Mouse (Mus musculus) mature B cell (primary cell): ENCODE measurements around the gene Lactbl1.

Experiments used
- in situ Hi-C: fragments of 300-500 bp; cut with MboI; formaldehyde crosslinking; loops from 2 replicates; pipeline ENCODE4 v1.14.3; 2019

Lactbl1 gene

GRCm38 (mm10) chr4:136622388-136622787, at the start of gene Lactbl1:
TSS of gene Lactbl1 (plus strand) at chr4:136622621.
- in situ Hi-C loops = no loop called here

- in situ Hi-C loops = no loop called here
These were observed 40.5 kb upstream of the Lactbl1 start for GRCm38 (mm10) chr4:136581885-136582284.

GRCm38 (mm10) chr4:136587221-136587827, 35.1 kb upstream of the Lactbl1 start:
- in situ Hi-C loops = no loop called here

- in situ Hi-C loops = no loop called here
These were observed 34.4 kb upstream of the Lactbl1 start for GRCm38 (mm10) chr4:136588003-136588402.

- in situ Hi-C loops = no loop called here
These were observed 30.3 kb upstream of the Lactbl1 start for GRCm38 (mm10) chr4:136592111-136592510.

GRCm38 (mm10) chr4:136594006-136594405, 28.4 kb upstream of the Lactbl1 start:
- in situ Hi-C loops = no loop called here

GRCm38 (mm10) chr4:136595221-136595620, 27.2 kb upstream of the Lactbl1 start:
- in situ Hi-C loops = no loop called here

GRCm38 (mm10) chr4:136598268-136598876, 24.0 kb upstream of the Lactbl1 start:
- in situ Hi-C loops = no loop called here

GRCm38 (mm10) chr4:136599869-136600268, 22.6 kb upstream of the Lactbl1 start:
- in situ Hi-C loops = no loop called here

GRCm38 (mm10) chr4:136600536-136600935, 21.9 kb upstream of the Lactbl1 start:
- in situ Hi-C loops = no loop called here

GRCm38 (mm10) chr4:136601476-136601875, 20.9 kb upstream of the Lactbl1 start:
- in situ Hi-C loops = no loop called here

GRCm38 (mm10) chr4:136602018-136602554, 20.3 kb upstream of the Lactbl1 start:
- in situ Hi-C loops = no loop called here

GRCm38 (mm10) chr4:136602568-136602967, 19.9 kb upstream of the Lactbl1 start, which contains the start of gene Kdm1a:
TSS of gene Kdm1a (minus strand) at chr4:136602723.
- in situ Hi-C loops = no loop called here

GRCm38 (mm10) chr4:136605756-136606485, 16.5 kb upstream of the Lactbl1 start:
- in situ Hi-C loops = no loop called here

- in situ Hi-C loops = loop anchor here (10.0 kb wide), 1 partner anchor 156 kb away; no protein-coding TSS in a partner anchor
These were observed 12.0 kb upstream of the Lactbl1 start, which contains the start of gene Tex46 for GRCm38 (mm10) chr4:136610387-136610856. TSS of gene Tex46 (plus strand) at chr4:136610437.

GRCm38 (mm10) chr4:136613657-136614056, 8.8 kb upstream of the Lactbl1 start:
- in situ Hi-C loops = loop anchor here (10.0 kb wide), 1 partner anchor 159 kb away; no protein-coding TSS in a partner anchor

GRCm38 (mm10) chr4:136621336-136621735, 1.1 kb upstream of the Lactbl1 start:
- in situ Hi-C loops = no loop called here

- in situ Hi-C loops = no loop called here
These were observed 465 bp upstream of the Lactbl1 start for GRCm38 (mm10) chr4:136621956-136622355.

- in situ Hi-C loops = no loop called here
These were observed 4.2 kb downstream of the Lactbl1 start for GRCm38 (mm10) chr4:136626590-136626989.

- in situ Hi-C loops = no loop called here
These were observed 9.0 kb downstream of the Lactbl1 start for GRCm38 (mm10) chr4:136631237-136631994.

- in situ Hi-C loops = no loop called here
These were observed 13.6 kb downstream of the Lactbl1 start for GRCm38 (mm10) chr4:136635995-136636394.

- in situ Hi-C loops = no loop called here
These were observed 14.1 kb downstream of the Lactbl1 start for GRCm38 (mm10) chr4:136636511-136636910.
